Mouse (Mus musculus) retina, adult 2 months (tissue): ENCODE results near the gene Phc2.

Experiments
- DNase-seq: peaks from one replicate; pipeline ENCODE4 v3.0.0-alpha.2; 2012; ENCODE audit warnings: low read depth, low spot score

Phc2 gene

DNA sequence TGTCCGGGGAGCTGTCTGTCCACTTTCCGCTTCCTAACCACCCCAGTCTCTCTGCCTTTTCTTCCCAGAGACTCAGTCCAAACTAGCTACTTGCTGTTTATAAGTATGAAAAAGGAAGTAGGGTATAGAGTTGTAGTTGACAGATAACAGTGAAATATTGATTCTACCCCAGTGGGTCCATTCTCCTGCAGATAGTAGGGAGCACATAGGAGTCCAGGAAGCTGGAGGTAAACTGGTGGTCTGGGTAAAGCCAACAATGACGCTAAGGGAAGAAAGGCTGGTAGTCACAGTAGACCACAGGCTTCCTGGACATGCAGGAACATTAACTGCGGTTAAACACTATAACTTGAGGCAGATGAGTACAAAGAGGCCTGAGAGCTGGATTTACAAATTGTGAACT lies 36.7 kb downstream of the Phc2 start:
- DNase-seq, result no peak

- DNase-seq, result no peak
Measured at GRCm38 (mm10) chr4:128692149-128692925, 37.8 kb downstream of the Phc2 start.

GRCm38 (mm10) chr4:128693207-128693606 lies 38.7 kb downstream of the Phc2 start:
- DNase-seq, result no peak

DNA sequence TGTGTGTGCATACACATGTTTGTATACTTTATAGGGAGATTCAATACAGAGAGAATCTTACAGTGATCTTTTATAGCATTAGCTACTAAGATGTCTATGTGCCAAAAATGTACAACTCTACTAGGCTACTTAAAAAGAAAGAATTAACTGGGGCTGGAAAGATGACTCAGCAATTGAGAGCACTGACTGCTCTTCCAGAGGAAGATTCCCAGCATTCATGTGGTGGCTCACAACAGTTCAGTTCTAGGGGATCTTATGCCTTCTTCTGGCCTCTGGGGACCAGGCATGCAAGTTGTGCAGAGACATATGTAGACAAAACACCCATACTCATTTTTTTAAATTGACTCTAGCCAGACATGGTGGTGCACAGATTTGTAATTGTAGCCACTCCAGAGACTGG lies 39.8 kb downstream of the Phc2 start:
- no peak for DNase-seq

DNA sequence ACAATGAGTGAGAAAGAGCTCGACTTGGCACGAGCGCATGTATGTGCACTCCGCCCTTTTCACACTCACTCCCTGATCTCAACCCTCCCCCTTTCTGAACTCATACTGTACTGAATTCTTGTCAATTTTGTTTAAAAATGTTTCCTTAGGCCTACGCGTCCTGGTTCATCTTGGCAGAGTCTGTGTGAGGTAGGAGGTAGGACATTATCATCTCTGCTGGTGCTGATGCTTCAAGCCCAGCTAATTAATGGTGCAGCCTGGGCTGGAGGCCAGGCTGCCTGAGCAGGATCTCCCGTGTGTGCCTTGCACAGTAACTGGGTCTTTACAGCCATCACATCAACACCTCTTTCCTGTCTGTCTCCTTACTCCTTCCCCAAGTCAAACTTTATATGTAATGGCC lies 40.6 kb downstream of the Phc2 start:
- DNase-seq, result no peak

DNA sequence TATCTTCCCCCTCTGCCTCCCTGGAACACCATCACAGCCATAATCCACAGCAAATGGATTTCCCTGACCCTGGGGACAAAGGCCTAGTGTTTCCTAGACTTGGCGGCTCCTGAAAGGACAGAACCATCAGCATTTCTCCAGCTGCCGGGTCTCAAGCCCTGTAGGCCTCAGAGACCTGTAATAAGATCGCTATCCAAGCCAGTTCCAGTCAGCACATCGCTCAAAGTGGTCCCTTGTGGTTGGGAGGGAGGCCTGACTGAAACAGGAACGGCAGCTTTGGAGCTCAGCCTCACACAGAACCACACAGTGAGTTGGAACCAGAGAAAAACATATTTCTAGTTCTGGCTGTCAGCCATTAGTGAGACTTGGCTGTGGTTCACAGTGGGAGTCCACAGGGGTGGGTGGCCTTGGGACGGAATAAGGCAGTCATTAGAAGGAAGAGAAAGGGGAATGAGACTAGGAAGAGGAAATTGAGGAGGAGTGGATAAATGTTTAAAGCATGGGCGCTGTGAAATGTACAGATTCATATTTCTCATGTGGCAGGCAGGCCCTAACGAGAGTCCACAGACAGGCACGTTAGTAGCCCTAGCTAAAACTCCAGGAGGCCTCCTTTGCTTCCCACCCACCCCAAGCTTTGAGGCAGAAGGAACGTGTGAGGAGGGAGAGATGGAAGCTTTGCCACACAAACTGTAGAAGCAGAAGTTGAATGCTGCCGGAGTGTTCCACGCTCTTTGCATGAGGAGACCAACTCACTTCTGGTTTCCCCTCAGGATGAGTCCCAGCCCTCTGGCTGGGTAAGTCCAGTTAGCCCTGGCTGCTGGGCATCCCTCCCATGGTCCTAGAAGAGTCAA lies 43.7 kb downstream of the Phc2 start:
- DNase-seq, result no peak

DNA sequence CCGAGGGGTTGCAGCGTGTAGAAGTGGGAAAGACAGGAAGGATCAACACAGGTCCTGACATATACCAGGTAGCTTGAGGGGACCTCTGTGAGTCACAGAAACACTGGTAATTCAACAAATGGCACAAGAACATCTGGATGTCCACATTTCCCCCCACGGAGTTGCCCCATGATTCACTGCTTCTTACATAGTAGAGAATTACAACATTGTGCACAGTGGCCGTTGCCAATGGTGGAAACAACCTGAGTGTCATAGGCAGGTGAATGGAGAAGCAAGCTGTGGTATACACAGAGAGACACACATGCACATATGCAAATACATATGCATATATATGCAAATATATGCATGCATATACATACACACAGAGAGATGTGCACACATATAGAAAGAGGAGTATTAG lies 45.4 kb downstream of the Phc2 start:
- no peak for DNase-seq

- DNase-seq, result no peak
Measured at GRCm38 (mm10) chr4:128700543-128700942, 46.0 kb downstream of the Phc2 start.

GRCm38 (mm10) chr4:128705138-128705720 lies 50.7 kb downstream of the Phc2 start:
- no peak for DNase-seq

- no peak for DNase-seq
Measured at GRCm38 (mm10) chr4:128706626-128707025, 52.1 kb downstream of the Phc2 start.

- no peak for DNase-seq
Measured at GRCm38 (mm10) chr4:128707384-128707783, 52.9 kb downstream of the Phc2 start.

GRCm38 (mm10) chr4:128709061-128709780 lies 54.7 kb downstream of the Phc2 start:
- no peak for DNase-seq

GRCm38 (mm10) chr4:128709781-128710166 lies 55.3 kb downstream of the Phc2 start:
- DNase-seq, result no peak

GRCm38 (mm10) chr4:128710286-128710685 lies 55.8 kb downstream of the Phc2 start:
- DNase-seq, result no peak

GRCm38 (mm10) chr4:128710800-128711199 lies 56.3 kb downstream of the Phc2 start:
- DNase-seq, result no peak

GRCm38 (mm10) chr4:128711455-128712135 lies 57.1 kb downstream of the Phc2 start:
- peak; percentile 93 for DNase-seq

DNA sequence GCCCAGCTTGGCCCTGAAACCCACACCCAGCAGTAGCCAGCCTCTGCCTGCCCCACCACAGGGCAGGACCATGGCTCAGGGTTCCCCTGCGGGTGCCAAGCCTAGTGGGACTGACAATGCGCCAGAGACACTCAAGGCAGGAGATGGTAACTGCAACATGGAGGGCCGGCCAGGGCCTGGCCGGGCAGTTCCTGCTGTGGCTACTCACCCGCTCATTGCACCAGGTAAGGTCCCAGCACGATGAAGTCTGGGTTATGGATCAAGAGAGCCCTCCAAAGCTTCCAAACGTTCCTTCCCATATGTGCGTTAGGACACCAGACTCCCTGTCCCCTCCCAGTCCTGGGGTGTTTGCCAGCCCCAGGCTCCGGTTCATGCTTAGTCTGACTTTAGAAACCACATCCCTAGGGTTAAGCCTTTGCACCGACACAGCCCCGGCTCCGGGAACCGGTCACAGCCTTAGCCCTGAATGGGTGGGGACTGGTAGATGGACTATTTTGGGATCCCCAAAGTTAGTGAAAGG lies 57.7 kb downstream of the Phc2 start:
- DNase-seq, result no peak

- DNase-seq, result no peak
Measured at GRCm38 (mm10) chr4:128712941-128713340, 58.4 kb downstream of the Phc2 start.

DNA sequence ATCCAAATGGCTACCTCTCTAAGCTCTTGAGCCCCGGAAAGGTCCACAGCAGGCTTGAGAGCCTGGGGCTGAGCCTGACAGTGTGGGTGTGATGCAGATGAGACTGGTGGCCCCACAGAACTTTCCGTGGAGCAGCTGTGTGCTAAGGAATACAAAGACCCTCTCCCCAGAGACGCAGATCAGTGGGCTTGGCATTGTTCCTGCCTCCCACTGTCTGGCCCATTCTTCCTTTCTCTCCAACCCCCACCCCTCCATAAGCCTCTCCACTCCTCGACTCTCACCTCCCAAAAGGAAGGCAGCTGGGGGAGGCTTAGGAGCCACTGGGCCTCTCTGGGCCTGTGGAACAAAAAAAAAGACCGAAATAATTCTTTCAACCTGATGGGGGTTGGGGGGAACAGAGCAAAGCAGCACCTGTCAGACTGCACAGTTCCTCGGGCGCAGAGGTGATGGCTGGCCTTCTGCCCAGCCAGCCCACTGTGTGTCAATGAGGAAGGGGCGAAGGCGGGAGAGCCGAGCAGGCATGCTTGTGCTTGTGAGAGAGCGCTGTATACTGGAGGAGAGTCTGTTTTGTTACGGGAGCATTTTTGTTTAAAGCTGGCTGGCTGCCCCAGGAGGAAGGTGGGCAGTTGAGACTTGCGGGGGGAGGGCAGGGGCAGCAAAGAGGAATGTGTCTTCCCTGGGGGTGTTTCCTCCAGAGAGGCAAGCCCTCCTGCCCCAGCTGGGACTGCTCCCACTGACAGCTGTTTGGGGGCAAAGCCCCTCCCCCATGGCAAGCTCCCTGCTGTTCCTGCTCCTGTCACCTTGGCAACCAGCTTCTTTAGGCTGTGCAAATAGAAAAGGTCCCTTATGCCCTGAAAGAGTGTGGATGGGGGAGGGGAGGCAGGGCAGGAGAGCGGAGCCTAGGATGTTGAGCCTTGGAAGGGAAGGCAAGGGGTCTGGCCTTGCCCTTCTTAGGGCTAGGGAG lies 61.0 kb downstream of the Phc2 start:
- no peak for DNase-seq

DNA sequence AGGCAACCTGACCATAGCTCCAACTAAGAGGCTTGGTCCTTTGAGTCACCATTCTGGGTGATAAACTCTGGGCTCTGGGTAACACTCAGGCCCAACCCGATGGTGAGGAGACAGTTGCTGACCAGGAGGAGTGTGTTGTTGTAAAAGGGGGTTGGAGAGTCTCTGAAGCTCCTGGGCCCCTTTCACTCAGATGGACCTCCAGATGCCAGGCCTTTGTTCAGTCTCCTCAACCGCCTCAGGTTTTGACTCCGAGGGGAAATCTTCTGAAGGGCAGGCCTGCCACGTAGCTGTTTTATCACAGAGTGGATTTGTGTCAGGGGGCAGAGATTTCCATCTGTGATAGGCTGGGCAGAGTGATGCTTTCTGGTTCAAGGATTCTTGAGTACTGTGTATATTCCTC lies 61.8 kb downstream of the Phc2 start:
- no peak for DNase-seq
